Mouse (Mus musculus): ENCODE measurements around the gene Gm10722. TPM values are rescaled to one million over a fixed set of nuclear protein-coding genes. Genes with fewer than 3 reads are reported as not detected.
"Not testable (repeated sequence)": the region's sequence is repeated elsewhere in the genome, so short reads cannot be mapped to it uniquely, and the experiment has no call there.

The Gm10722 gene
- polyA plus RNA-seq, 1 experiment, result not detected

DNA sequence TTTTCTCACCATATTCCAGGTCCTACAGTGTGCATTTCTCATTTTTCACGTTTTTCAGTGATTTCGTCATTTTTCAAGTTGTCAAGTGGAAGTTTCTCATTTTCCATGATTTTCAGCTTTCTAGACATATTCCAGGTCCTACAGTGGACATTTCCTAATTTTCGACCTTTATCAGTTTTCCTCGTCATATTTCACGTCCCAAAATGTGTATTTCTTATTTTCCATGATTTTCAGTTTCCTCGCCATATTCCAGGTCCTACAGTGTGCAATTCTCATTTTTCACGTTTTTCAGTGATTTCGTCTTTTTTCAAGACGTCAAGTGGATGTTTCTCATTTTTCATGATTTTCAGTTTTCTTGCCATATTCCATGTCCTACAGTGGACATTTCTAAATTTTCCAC, 26.5 kb downstream of the Gm10722 start:
- not testable (repeated sequence) for H3K27me3 ChIP-seq (ENCODE audit: control insufficient read depth, insufficient read depth, insufficient read length); H3K4me3 ChIP-seq (ENCODE audit: insufficient read depth, poor library complexity, severe bottlenecking); H3ac ChIP-seq (ENCODE audit: control insufficient read depth, insufficient read length, low read depth); H3K79me3 ChIP-seq (ENCODE audit: low read depth); H3K36me3 ChIP-seq (ENCODE audit: control insufficient read depth, insufficient read depth); H3K79me2 ChIP-seq (ENCODE audit: control insufficient read depth, insufficient read depth)

DNA sequence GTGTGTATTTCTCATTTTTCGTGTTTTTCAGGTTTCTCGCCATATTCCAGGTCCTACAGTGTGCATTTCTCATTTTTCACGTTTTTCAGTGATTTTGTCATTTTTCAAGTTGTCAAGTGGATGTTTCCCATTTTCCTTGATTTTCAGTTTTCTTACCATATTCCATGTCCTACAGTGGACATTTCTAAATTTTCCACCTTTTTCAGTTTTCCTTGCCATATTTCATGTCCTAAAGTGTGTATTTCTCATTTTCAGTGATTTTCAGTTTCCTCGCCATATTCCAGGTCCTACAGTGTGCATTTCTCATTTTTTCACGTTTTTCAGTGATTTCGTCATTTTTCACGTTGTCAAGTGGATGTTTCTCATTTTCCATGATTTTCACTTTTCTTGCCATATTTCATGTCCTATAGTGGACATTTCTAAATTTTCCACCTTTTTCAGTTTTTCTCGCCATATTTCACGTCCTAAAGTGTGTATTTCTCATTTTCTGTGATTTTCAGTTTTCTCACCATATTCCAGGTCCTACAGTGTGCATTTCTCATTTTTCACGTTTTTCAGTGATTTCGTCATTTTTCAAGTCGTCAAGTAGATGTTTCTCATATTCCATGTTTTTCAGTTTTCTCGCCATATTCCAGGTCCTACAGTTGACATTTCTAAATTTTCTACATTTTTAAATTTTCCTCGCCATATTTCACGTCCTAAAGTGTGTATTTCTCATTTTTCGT, 28.7 kb downstream of the Gm10722 start:
- H3K36me3 ChIP-seq (ENCODE audit: control insufficient read depth, insufficient read depth); H3ac ChIP-seq (ENCODE audit: control insufficient read depth, insufficient read length, low read depth); H3K79me2 ChIP-seq (ENCODE audit: control insufficient read depth, insufficient read depth); H3K4me3 ChIP-seq (ENCODE audit: insufficient read depth, poor library complexity, severe bottlenecking); H3K27me3 ChIP-seq (ENCODE audit: control insufficient read depth, insufficient read depth, insufficient read length); H3K79me3 ChIP-seq (ENCODE audit: low read depth): not testable (repeated sequence)

DNA sequence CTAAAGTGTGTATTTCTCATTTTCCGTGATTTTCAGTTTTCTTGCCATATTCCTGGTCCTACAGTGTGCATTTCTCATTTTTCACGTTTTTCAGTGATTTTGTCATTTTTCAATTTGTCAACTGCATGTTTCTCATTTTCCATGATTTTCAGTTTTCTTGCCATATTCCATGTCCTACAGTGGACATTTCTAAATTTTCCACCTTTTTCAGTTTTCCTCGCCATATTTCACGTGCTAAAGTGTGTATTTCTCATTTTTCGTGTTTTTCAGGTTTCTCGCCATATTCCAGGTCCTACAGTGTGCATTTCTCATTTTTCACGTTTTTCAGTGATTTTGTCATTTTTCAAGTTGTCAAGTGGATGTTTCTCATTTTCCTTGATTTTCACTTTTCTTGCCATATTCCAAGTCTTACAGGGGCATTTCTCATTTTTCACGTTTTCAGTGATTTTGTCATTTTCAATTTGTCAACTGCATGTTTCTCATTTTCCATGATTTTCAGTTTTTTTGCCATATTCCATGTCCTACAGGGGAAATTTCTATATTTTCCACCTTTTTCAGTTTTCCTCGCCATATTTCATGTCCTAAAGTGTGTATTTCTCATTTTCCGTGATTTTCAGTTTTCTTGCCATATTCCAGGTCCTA, 30.1 kb downstream of the Gm10722 start:
- not testable (repeated sequence) for H3K27me3 ChIP-seq (ENCODE audit: control insufficient read depth, insufficient read depth, insufficient read length); H3K79me2 ChIP-seq (ENCODE audit: control insufficient read depth, insufficient read depth); H3K4me3 ChIP-seq (ENCODE audit: insufficient read depth, poor library complexity, severe bottlenecking); H3K36me3 ChIP-seq (ENCODE audit: control insufficient read depth, insufficient read depth); H3K79me3 ChIP-seq (ENCODE audit: low read depth); H3ac ChIP-seq (ENCODE audit: control insufficient read depth, insufficient read length, low read depth)

DNA sequence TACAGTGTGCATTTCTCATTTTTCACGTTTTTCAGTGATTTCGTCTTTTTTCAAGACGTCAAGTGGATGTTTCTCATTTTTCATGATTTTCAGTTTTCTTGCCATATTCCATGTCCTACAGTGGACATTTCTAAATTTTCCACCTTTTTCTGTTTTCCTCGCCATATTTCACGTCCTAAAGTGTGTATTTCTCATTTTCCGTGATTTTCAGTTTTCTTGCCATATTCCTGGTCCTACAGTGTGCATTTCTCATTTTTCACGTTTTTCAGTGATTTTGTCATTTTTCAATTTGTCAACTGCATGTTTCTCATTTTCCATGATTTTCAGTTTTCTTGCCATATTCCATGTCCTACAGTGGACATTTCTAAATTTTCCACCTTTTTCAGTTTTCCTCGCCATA, 33.6 kb downstream of the Gm10722 start, which contains the start of gene Gm17535:
Gm17535 (plus strand) TSS at position 301 of the 400 bp plus-strand sequence.
- H3K36me3 ChIP-seq (ENCODE audit: control insufficient read depth, insufficient read depth), result not testable (repeated sequence)

DNA sequence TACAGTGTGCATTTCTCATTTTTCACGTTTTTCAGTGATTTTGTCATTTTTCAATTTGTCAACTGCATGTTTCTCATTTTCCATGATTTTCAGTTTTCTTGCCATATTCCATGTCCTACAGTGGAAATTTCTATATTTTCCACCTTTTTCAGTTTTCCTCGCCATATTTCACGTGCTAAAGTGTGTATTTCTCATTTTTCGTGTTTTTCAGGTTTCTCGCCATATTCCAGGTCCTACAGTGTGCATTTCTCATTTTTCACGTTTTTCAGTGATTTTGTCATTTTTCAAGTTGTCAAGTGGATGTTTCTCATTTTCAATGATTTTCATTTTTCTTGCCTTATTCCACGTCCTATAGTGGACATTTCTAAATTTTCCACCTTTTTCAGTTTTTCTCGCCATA, 35.9 kb downstream of the Gm10722 start, which contains the start of gene Gm10715:
Gm10715 (plus strand) TSS at position 301 of the 400 bp plus-strand sequence.
- H3K4me3 ChIP-seq (ENCODE audit: insufficient read depth, poor library complexity, severe bottlenecking); H3K79me2 ChIP-seq (ENCODE audit: control insufficient read depth, insufficient read depth); H3K79me3 ChIP-seq (ENCODE audit: low read depth): not testable (repeated sequence)

More for the DNA sequence above, 33.6 kb downstream of the Gm10722 start, which contains the start of gene Gm17535:
- H3K4me3 ChIP-seq (ENCODE audit: insufficient read depth, poor library complexity, severe bottlenecking); H3K79me3 ChIP-seq (ENCODE audit: low read depth); H3K27me3 ChIP-seq (ENCODE audit: control insufficient read depth, insufficient read depth, insufficient read length); H3K79me2 ChIP-seq (ENCODE audit: control insufficient read depth, insufficient read depth); H3ac ChIP-seq (ENCODE audit: control insufficient read depth, insufficient read length, low read depth): not testable (repeated sequence)

DNA sequence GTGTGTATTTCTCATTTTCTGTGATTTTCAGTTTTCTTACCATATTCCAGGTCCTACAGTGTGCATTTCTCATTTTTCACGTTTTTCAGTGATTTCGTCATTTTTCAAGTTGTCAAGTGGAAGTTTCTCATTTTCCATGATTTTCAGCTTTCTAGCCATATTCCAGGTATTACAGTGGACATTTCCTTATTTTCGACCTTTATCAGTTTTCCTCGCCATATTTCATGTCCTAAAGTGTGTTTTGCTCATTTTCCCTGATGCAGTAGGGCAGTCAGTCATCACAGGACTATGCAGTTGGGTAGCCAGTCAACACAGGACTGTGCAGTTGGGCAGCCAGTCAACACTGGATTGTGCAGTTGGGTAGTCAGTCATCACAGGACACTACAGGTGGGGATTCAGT, 37.4 kb downstream of the Gm10722 start:
- H3K27me3 ChIP-seq (ENCODE audit: control insufficient read depth, insufficient read depth, insufficient read length); H3K4me3 ChIP-seq (ENCODE audit: insufficient read depth, poor library complexity, severe bottlenecking); H3ac ChIP-seq (ENCODE audit: control insufficient read depth, insufficient read length, low read depth); H3K79me2 ChIP-seq (ENCODE audit: control insufficient read depth, insufficient read depth); H3K79me3 ChIP-seq (ENCODE audit: low read depth); H3K36me3 ChIP-seq (ENCODE audit: control insufficient read depth, insufficient read depth): not testable (repeated sequence)

More for the DNA sequence above, 35.9 kb downstream of the Gm10722 start, which contains the start of gene Gm10715:
- H3K27me3 ChIP-seq (ENCODE audit: control insufficient read depth, insufficient read depth, insufficient read length); H3K36me3 ChIP-seq (ENCODE audit: control insufficient read depth, insufficient read depth); H3ac ChIP-seq (ENCODE audit: control insufficient read depth, insufficient read length, low read depth): not testable (repeated sequence)

Small RNA genes within 50 kb of the gene (microRNA-seq; reads per million reads assigned to microRNA genes)
- not detected for gene Mir101c (ENCODE audit: borderline microRNAs expressed)

Other genes starting within 250 kb of the Gm10722 start
- gene Gm11168, start 2.4 kb downstream of the Gm10722 start, polyA plus RNA-seq (2012; fragmentation: generic; extraction: Trizol), result not detected
- gene Gm10721, start 12.2 kb downstream of the Gm10722 start, polyA plus RNA-seq (2012; fragmentation: generic; extraction: Trizol), result not detected
- gene Gm10720, start 14.7 kb downstream of the Gm10722 start, polyA plus RNA-seq (2012; fragmentation: generic; extraction: Trizol), result not detected
- gene Gm10719, start 16.5 kb downstream of the Gm10722 start, polyA plus RNA-seq (2012; fragmentation: generic; extraction: Trizol), result not detected
- not detected for gene Gm10718, start 22.6 kb downstream of the Gm10722 start, polyA plus RNA-seq (2012; fragmentation: generic; extraction: Trizol)
- not detected for gene Gm10717, start 24.5 kb downstream of the Gm10722 start, polyA plus RNA-seq (2012; fragmentation: generic; extraction: Trizol)
- gene Gm17535, start 33.7 kb downstream of the Gm10722 start, polyA plus RNA-seq (2012; fragmentation: generic; extraction: Trizol), result not detected
- gene Gm10715, start 36.0 kb downstream of the Gm10722 start, polyA plus RNA-seq (2012; fragmentation: generic; extraction: Trizol), result not detected